Mouse (Mus musculus): ENCODE data around the gene Nudt6.

DNA sequence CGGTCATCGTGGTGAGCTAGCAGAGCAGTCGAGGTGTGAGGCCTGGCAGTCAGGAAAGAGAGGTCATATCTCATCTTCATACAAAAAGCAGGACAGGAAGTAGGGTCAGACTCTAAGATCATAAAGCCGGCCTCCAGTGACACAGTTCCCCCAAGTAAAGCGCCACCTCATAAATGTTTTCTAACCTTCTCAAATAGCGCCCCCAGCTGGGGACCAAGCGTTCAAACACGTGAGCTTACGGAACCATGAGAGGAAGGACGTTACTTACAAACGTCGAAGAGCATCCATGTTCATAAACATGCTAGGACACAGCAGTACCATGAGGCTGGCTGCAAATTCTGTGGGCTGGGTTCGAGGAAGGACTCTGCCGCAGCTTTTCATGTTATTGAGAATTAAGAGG lies 40.8 kb downstream of the Nudt6 start:
- TF ChIP-seq CTCF (conservative IDR thresholded peaks at IDR 0.05; ENCODE audit: insufficient read depth, insufficient read length, low read depth, low read length): no peak
- TF ChIP-seq POLR2A (IDR thresholded peaks at IDR 0.05; ENCODE audit: low read depth, low read length): no peak
